Mouse (Mus musculus): ENCODE data around the gene Tgfb3. TPM values are rescaled to one million over a fixed set of nuclear protein-coding genes. Genes with fewer than 3 reads are reported as not detected.

Tgfb3 gene
- total and polyA plus RNA-seq, 3 experiments = 0.42 to 0.96 TPM; not detected in 1

DNA sequence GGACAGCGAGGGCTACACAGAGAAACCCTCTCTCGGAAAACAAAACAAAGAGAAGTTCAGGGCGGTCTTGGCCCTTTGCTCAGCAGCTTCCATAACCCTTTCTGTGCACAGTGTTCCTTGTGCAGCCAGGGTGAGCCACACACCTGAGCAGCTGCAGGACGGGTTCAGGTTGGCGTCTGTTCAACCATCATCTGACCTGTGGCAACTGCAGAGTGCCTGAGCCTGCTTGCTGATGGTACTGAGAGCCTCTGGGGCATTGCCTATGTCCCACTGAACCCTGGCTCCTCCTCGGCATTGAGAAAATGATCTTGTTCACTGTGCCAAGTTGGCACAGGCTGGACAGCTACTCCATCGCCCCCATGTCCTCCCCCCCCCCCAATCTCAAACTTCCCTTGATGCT lies 3.5 kb downstream of the Tgfb3 start:
- Histone ChIP-seq H3K27ac (ENCODE audit: control insufficient read depth, low read depth, low read length) (no peak overlapping the region), H3K27me3 (ENCODE audit: control insufficient read depth in 1 of 2, insufficient read depth in 2 of 2, low read length in 2 of 2) (no peaks in the 10 kb centered on the region), H3K9me3 (replicated peaks; ENCODE audit: insufficient read depth, low read length) (no peaks in the 10 kb centered on the region), H3K36me3 (ENCODE audit: control insufficient read depth in 1 of 2, insufficient read depth in 2 of 2, low read length in 2 of 2) (0 out of 4 replicates have a peak, but pooled peaks cover 0 to 2% of the 10 kb centered on the region in 2 experiments), H3K9ac (ENCODE audit: control insufficient read depth, low read depth, low read length, poor library complexity, severe bottlenecking) (no peak overlapping the region), H3K4me3 (ENCODE audit: control insufficient read depth in 1 of 2, insufficient read depth in 1 of 2, low read depth in 2 of 2, low read length in 2 of 2) (no peak overlapping the region), H3K79me2 (ENCODE audit: control insufficient read depth, insufficient read depth, low read length, poor library complexity) (no peaks in the 10 kb centered on the region; the same call in 1 of the 2 replicates), H3K4me1 (ENCODE audit: control insufficient read depth in 1 of 2, insufficient read depth in 2 of 2, low read length in 2 of 2) (no peaks in the 10 kb centered on the region)
- no peak for DNase-seq (ENCODE audit: low read depth, low spot score)
- TF ChIP-seq USF2 (IDR thresholded peaks at IDR 0.05; ENCODE audit: borderline replicate concordance in 1 of 2, insufficient read depth in 1 of 2, low read depth in 1 of 2, low read length in 2 of 2) (no peak), BHLHE40 (IDR thresholded peaks at IDR 0.05; ENCODE audit: borderline replicate concordance, low read depth, low read length) (no peak), POLR2AphosphoS2 (IDR thresholded peaks at IDR 0.05; ENCODE audit: low read length) (no peak), MAX (IDR thresholded peaks at IDR 0.05; ENCODE audit: low read length) (no peak), CHD2 (IDR thresholded peaks at IDR 0.05; ENCODE audit: low read length) (no peak), CTCF (IDR thresholded peaks at IDR 0.05 in 2 of 3, conservative IDR thresholded peaks at IDR 0.05 in 1 of 3; ENCODE audit: control insufficient read depth in 1 of 3, insufficient read depth in 1 of 3, low read depth in 2 of 3, low read length in 3 of 3, poor library complexity in 1 of 3, severe bottlenecking in 1 of 3) (no peak), TBP (IDR thresholded peaks at IDR 0.05; ENCODE audit: low read depth, low read length) (no peak), POLR2AphosphoS5 (IDR thresholded peaks at IDR 0.05; ENCODE audit: borderline replicate concordance, low read depth, low read length) (no peak), ZKSCAN1 (IDR thresholded peaks at IDR 0.05; ENCODE audit: low read depth, low read length) (no peak), USF1 (IDR thresholded peaks at IDR 0.05; ENCODE audit: low read depth, low read length) (no peak), MXI1 (IDR thresholded peaks at IDR 0.05; ENCODE audit: low read depth, low read length) (no peak), SMC3 (IDR thresholded peaks at IDR 0.05; ENCODE audit: low read depth, low read length) (no peak), ZMIZ1 (IDR thresholded peaks at IDR 0.05; ENCODE audit: low read depth, low read length) (no peak)

DNA sequence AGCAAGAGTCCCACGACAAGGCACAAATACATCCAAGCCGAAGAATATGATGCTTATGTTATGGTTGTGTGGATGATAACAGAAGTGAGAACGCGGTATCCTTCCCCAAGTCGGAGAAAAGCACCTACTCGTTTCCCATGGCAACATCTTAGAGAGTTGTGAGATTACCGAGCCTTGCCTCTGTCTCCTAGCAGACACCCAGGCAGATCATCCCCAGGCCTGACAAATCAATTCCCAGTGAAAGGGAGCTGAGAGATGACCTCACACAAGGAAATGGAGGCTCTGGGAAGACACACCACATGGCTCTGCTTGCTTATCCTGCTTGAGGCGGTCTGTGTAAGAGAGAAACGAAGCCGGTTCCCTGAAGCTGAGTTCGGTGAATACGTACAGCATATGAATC lies 4.2 kb downstream of the Tgfb3 start:
- H3K4me3 ChIP-seq (ENCODE audit: control insufficient read depth in 1 of 2, insufficient read depth in 1 of 2, low read depth in 2 of 2, low read length in 2 of 2) = no peak overlapping the region
- TF ChIP-seq USF1 (IDR thresholded peaks at IDR 0.05; ENCODE audit: low read depth, low read length) (no peak), KAT2A (conservative IDR thresholded peaks at IDR 0.05; ENCODE audit: low read depth, low read length) (no peak)
- no peaks in the 10 kb centered on the region for H3K9me3 ChIP-seq (replicated peaks; ENCODE audit: insufficient read depth, low read length)
- no peak overlapping the region for H3K9ac ChIP-seq (ENCODE audit: control insufficient read depth, low read depth, low read length, poor library complexity, severe bottlenecking)
- no peak for DNase-seq (ENCODE audit: low read depth, low spot score)
- H3K36me3 ChIP-seq (ENCODE audit: control insufficient read depth in 1 of 2, insufficient read depth in 2 of 2, low read length in 2 of 2) = no peaks in the 10 kb centered on the region
- no peaks in the 10 kb centered on the region for H3K4me1 ChIP-seq (ENCODE audit: control insufficient read depth in 1 of 2, insufficient read depth in 2 of 2, low read length in 2 of 2)
- no peaks in the 10 kb centered on the region for H3K27me3 ChIP-seq (ENCODE audit: control insufficient read depth in 1 of 2, insufficient read depth in 2 of 2, low read length in 2 of 2)
- no peaks in the 10 kb centered on the region; the same call in 1 of the 2 replicates for H3K79me2 ChIP-seq (ENCODE audit: control insufficient read depth, insufficient read depth, low read length, poor library complexity)
- H3K27ac ChIP-seq (ENCODE audit: control insufficient read depth, low read depth, low read length) = no peak overlapping the region

DNA sequence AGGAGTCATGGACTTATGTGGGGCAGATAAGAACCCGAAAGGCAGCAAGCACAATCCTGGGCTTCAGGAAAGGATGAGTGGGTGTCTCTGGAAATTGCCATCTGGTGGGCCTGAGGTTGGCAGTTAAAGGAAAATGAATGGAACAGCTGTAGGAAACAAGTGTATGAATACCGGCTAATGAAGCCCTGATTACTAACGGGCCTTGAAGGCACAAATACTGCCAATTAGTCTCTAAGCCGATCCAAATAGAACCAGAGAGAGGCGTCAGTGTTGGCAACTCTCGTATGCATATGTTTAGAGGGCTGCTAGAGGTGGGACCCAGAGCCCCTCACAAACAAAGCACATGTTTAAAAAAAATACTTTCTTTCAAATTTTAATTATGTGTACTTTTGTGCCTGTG lies 7.4 kb downstream of the Tgfb3 start:
- no peaks in the 10 kb centered on the region for H3K36me3 ChIP-seq (ENCODE audit: control insufficient read depth in 1 of 2, insufficient read depth in 2 of 2, low read length in 2 of 2)
- no peak overlapping the region for H3K9ac ChIP-seq (ENCODE audit: control insufficient read depth, low read depth, low read length, poor library complexity, severe bottlenecking)
- no peaks in the 10 kb centered on the region for H3K27me3 ChIP-seq (ENCODE audit: control insufficient read depth in 1 of 2, insufficient read depth in 2 of 2, low read length in 2 of 2)
- H3K27ac ChIP-seq (ENCODE audit: control insufficient read depth, low read depth, low read length) = no peak overlapping the region
- no peaks in the 10 kb centered on the region for H3K79me2 ChIP-seq (ENCODE audit: control insufficient read depth, insufficient read depth, low read length, poor library complexity)
- DNase-seq (ENCODE audit: low read depth, low spot score) = no peak
- no peaks in the 10 kb centered on the region for H3K4me1 ChIP-seq (ENCODE audit: control insufficient read depth in 1 of 2, insufficient read depth in 2 of 2, low read length in 2 of 2)
- no peak overlapping the region for H3K4me3 ChIP-seq (ENCODE audit: control insufficient read depth in 1 of 2, insufficient read depth in 1 of 2, low read depth in 2 of 2, low read length in 2 of 2)
- no peaks in the 10 kb centered on the region for H3K9me3 ChIP-seq (replicated peaks; ENCODE audit: insufficient read depth, low read length)
- no peak for TF ChIP-seq GABPA (IDR thresholded peaks at IDR 0.05; ENCODE audit: low read depth, low read length)
- TF ChIP-seq NELFE (IDR thresholded peaks at IDR 0.05; ENCODE audit: low read depth, low read length) = no peak
- TF ChIP-seq POLR2A (IDR thresholded peaks at IDR 0.05; ENCODE audit: control insufficient read depth in 1 of 2, insufficient read depth in 1 of 2, low read depth in 1 of 2, low read length in 2 of 2, poor library complexity in 1 of 2) = no peak
- no peak for TF ChIP-seq POLR2AphosphoS5 (IDR thresholded peaks at IDR 0.05; ENCODE audit: borderline replicate concordance, low read depth, low read length)
- no peak for TF ChIP-seq SIN3A (IDR thresholded peaks at IDR 0.05; ENCODE audit: low read length)
- no peak for TF ChIP-seq TCF12 (IDR thresholded peaks at IDR 0.05; ENCODE audit: low read depth, low read length)
- TF ChIP-seq CHD2 (IDR thresholded peaks at IDR 0.05; ENCODE audit: low read length) = no peak
- no peak for TF ChIP-seq HCFC1 (IDR thresholded peaks at IDR 0.05; ENCODE audit: low read depth, low read length)
- TF ChIP-seq MYC (IDR thresholded peaks at IDR 0.05; ENCODE audit: low read depth, low read length) = no peak
- TF ChIP-seq MYB (IDR thresholded peaks at IDR 0.05; ENCODE audit: low read depth, low read length) = no peak
- no peak for TF ChIP-seq RCOR1 (IDR thresholded peaks at IDR 0.05; ENCODE audit: low read depth, low read length)
- no peak for TF ChIP-seq POLR2AphosphoS2 (IDR thresholded peaks at IDR 0.05; ENCODE audit: low read length)
- no peak for TF ChIP-seq JUND (IDR thresholded peaks at IDR 0.05; ENCODE audit: low read depth, low read length)
- no peak for TF ChIP-seq MEF2A (IDR thresholded peaks at IDR 0.05; ENCODE audit: extremely low read depth, insufficient replicate concordance, low read depth, low read length, poor library complexity, severe bottlenecking)
- TF ChIP-seq USF2 (IDR thresholded peaks at IDR 0.05; ENCODE audit: borderline replicate concordance in 1 of 2, insufficient read depth in 1 of 2, low read depth in 1 of 2, low read length in 2 of 2) = no peak
- no peak for TF ChIP-seq CTCF (IDR thresholded peaks at IDR 0.05 in 2 of 3, conservative IDR thresholded peaks at IDR 0.05 in 1 of 3; ENCODE audit: control insufficient read depth in 1 of 3, insufficient read depth in 1 of 3, low read depth in 2 of 3, low read length in 3 of 3, poor library complexity in 1 of 3, severe bottlenecking in 1 of 3)
- no peak for TF ChIP-seq GATA1 (IDR thresholded peaks at IDR 0.05; ENCODE audit: low read depth, low read length)

All from MEL (cell line).